ENCODE assay signal across 23 mouse cellular contexts in genomic region chr16:96353296-96353896, GRCm38 (mm10).
DNase-seq lines count a peak whose midpoint lies in the region; ATAC-seq lines count a peak whose summit lies in the region.
"Had no signal": no experiment of that assay in that cellular context is flagged by ENCODE, and none has a peak within 500 bp of the region (broad histone marks: within the 10 kb centered on the region; RNA-seq: fewer than 3 reads in every experiment).

No protein-coding gene starts in this region.

- no peak for DNase-seq in embryonic facial prominence, embryonic 14.5 days (ENCODE audit: low spot score)
- DNase-seq in embryonic facial prominence, embryonic 10.5 days (ENCODE audit: low spot score), result no peak
- DNase-seq in hindbrain, embryonic 14.5 days (ENCODE audit: low spot score), result no peak
- no peak for DNase-seq in midbrain, embryonic 14.5 days
- no peak for DNase-seq in midbrain, embryonic 11.5 days (ENCODE audit: low spot score, missing footprints)
- no peak for DNase-seq in spleen, postnatal 36 days (ENCODE audit: low spot score in 2 of 2)
- DNase-seq: cerebellum, adult 8-10 months; cerebellum, postnatal 36 days; forebrain, postnatal 0 days; heart, adult 2 months; heart, postnatal 14 days; right cerebral cortex, postnatal 14 days had no signal

- no peak overlapping the region for H3K27ac ChIP-seq in embryonic facial prominence, embryonic 14.5 days (replicated peaks; ENCODE audit: low read depth, low read length)
- H3K27ac ChIP-seq in embryonic facial prominence, embryonic 10.5 days (replicated peaks), result no peak overlapping the region
- no peak overlapping the region for H3K27ac ChIP-seq in hindbrain, embryonic 15.5 days (replicated peaks)
- H3K27ac ChIP-seq in hindbrain, embryonic 14.5 days, result no peak overlapping the region
- H3K27ac ChIP-seq in midbrain, embryonic 14.5 days (replicated peaks; ENCODE audit: low read depth, low read length), result no peak overlapping the region
- no peak overlapping the region for H3K27ac ChIP-seq in midbrain, embryonic 11.5 days (ENCODE audit: low read depth, low read length)
- H3K27ac ChIP-seq: embryonic facial prominence, embryonic 12.5 days; heart, adult 2 months; kidney, postnatal 0 days; limb, embryonic 13.5 days; lung, embryonic 15.5 days; stomach, embryonic 15.5 days had no signal

- 83% methylated on average over 6 of the region's 6 CpGs for WGBS in embryonic facial prominence, embryonic 14.5 days
- 85% methylated on average over 6 of the region's 6 CpGs for WGBS in embryonic facial prominence, embryonic 10.5 days
- 79% methylated on average over 6 of the region's 6 CpGs for WGBS in hindbrain, embryonic 15.5 days
- WGBS in hindbrain, embryonic 14.5 days, result 77% methylated on average over 6 of the region's 6 CpGs
- 84% methylated on average over 6 of the region's 6 CpGs for WGBS in midbrain, embryonic 14.5 days
- WGBS in midbrain, embryonic 11.5 days, result 82% methylated on average over 6 of the region's 6 CpGs

- no peaks in the 10 kb centered on the region for H3K36me3 ChIP-seq in embryonic facial prominence, embryonic 14.5 days (ENCODE audit: control insufficient read depth, insufficient read depth, low read length)
- no peaks in the 10 kb centered on the region for H3K36me3 ChIP-seq in embryonic facial prominence, embryonic 10.5 days (replicated peaks)
- H3K36me3 ChIP-seq in hindbrain, embryonic 15.5 days, result no peaks in the 10 kb centered on the region
- no peaks in the 10 kb centered on the region for H3K36me3 ChIP-seq in hindbrain, embryonic 14.5 days (replicated peaks; ENCODE audit: control insufficient read depth, insufficient read depth)
- no peaks in the 10 kb centered on the region for H3K36me3 ChIP-seq in midbrain, embryonic 14.5 days (ENCODE audit: control insufficient read depth, insufficient read depth, low read length)
- no peaks in the 10 kb centered on the region for H3K36me3 ChIP-seq in midbrain, embryonic 11.5 days (ENCODE audit: control insufficient read depth, insufficient read depth, low read length)
- H3K36me3 ChIP-seq: embryonic facial prominence, embryonic 12.5 days; forebrain, embryonic 10.5 days; G1E; limb, embryonic 13.5 days; lung, embryonic 15.5 days; midbrain, embryonic 10.5 days; stomach, embryonic 15.5 days had no signal

- no peaks in the 10 kb centered on the region for H3K9me3 ChIP-seq in embryonic facial prominence, embryonic 14.5 days (ENCODE audit: control insufficient read depth, low read length)
- H3K9me3 ChIP-seq in embryonic facial prominence, embryonic 10.5 days, result no peaks in the 10 kb centered on the region
- no peaks in the 10 kb centered on the region for H3K9me3 ChIP-seq in hindbrain, embryonic 15.5 days
- H3K9me3 ChIP-seq in hindbrain, embryonic 14.5 days (ENCODE audit: control insufficient read depth, low read length), result no peaks in the 10 kb centered on the region
- H3K9me3 ChIP-seq in midbrain, embryonic 14.5 days (ENCODE audit: control insufficient read depth, low read length), result no peaks in the 10 kb centered on the region
- no peaks in the 10 kb centered on the region for H3K9me3 ChIP-seq in midbrain, embryonic 11.5 days (ENCODE audit: control insufficient read depth, low read length)
- H3K9me3 ChIP-seq: embryonic facial prominence, embryonic 12.5 days; forebrain, embryonic 10.5 days; limb, embryonic 13.5 days; lung, embryonic 15.5 days; midbrain, embryonic 10.5 days; stomach, embryonic 15.5 days had no signal

- no peak overlapping the region for H3K9ac ChIP-seq in embryonic facial prominence, embryonic 14.5 days (ENCODE audit: low read depth, low read length)
- H3K9ac ChIP-seq in hindbrain, embryonic 15.5 days, result no peak overlapping the region
- no peak overlapping the region for H3K9ac ChIP-seq in hindbrain, embryonic 14.5 days
- no peak overlapping the region for H3K9ac ChIP-seq in midbrain, embryonic 14.5 days (replicated peaks; ENCODE audit: low read length)
- H3K9ac ChIP-seq in midbrain, embryonic 11.5 days (ENCODE audit: low read length), result no peak overlapping the region
- H3K9ac ChIP-seq: embryonic facial prominence, embryonic 12.5 days; forebrain, postnatal 0 days; limb, embryonic 13.5 days; lung, embryonic 15.5 days; stomach, embryonic 15.5 days had no signal

- H3K4me2 ChIP-seq in embryonic facial prominence, embryonic 14.5 days (ENCODE audit: low read depth, low read length), result no peak overlapping the region
- peak overlapping the region; percentile 33; the same call in 1 of the 2 replicates for H3K4me2 ChIP-seq in hindbrain, embryonic 15.5 days
- H3K4me2 ChIP-seq in hindbrain, embryonic 14.5 days (replicated peaks), result no peak overlapping the region
- peak overlapping the region; percentile 33; the same call in 1 of the 2 replicates for H3K4me2 ChIP-seq in midbrain, embryonic 14.5 days (ENCODE audit: low read length)
- H3K4me2 ChIP-seq in midbrain, embryonic 11.5 days, result no peak overlapping the region
- H3K4me2 ChIP-seq: embryonic facial prominence, embryonic 12.5 days; liver, embryonic 11.5 days; lung, embryonic 15.5 days; stomach, embryonic 15.5 days had no signal

- no peak overlapping the region for H3K4me3 ChIP-seq in embryonic facial prominence, embryonic 14.5 days (ENCODE audit: low read depth, low read length)
- no peak overlapping the region for H3K4me3 ChIP-seq in embryonic facial prominence, embryonic 10.5 days
- H3K4me3 ChIP-seq in hindbrain, embryonic 15.5 days, result no peak overlapping the region
- no peak overlapping the region for H3K4me3 ChIP-seq in hindbrain, embryonic 14.5 days (replicated peaks; ENCODE audit: low read length)
- H3K4me3 ChIP-seq in midbrain, embryonic 14.5 days (replicated peaks; ENCODE audit: low read depth, low read length), result no peak overlapping the region
- H3K4me3 ChIP-seq in midbrain, embryonic 11.5 days (ENCODE audit: low read depth, low read length), result no peak overlapping the region
- H3K4me3 ChIP-seq: heart, adult 2 months; lung, embryonic 15.5 days; stomach, embryonic 15.5 days had no signal

- no peaks in the 10 kb centered on the region for H3K4me1 ChIP-seq in embryonic facial prominence, embryonic 14.5 days (ENCODE audit: control insufficient read depth, insufficient read depth, low read length)
- peaks cover 14% of the 10 kb centered on the region for H3K4me1 ChIP-seq in embryonic facial prominence, embryonic 10.5 days
- 0 out of 2 replicates have a peak, but pooled peaks cover 9% of the 10 kb centered on the region for H3K4me1 ChIP-seq in hindbrain, embryonic 15.5 days (replicated peaks)
- no peaks in the 10 kb centered on the region for H3K4me1 ChIP-seq in hindbrain, embryonic 14.5 days (replicated peaks; ENCODE audit: control insufficient read depth, insufficient read depth, low read length)
- no peaks in the 10 kb centered on the region for H3K4me1 ChIP-seq in midbrain, embryonic 14.5 days (ENCODE audit: control insufficient read depth, insufficient read depth, low read length)
- H3K4me1 ChIP-seq in midbrain, embryonic 11.5 days (ENCODE audit: control insufficient read depth, insufficient read depth, low read length), result no peaks in the 10 kb centered on the region; the same call in 1 of the 2 replicates
- H3K4me1 ChIP-seq: stomach, embryonic 15.5 days had no signal

- 0 out of 2 replicates have a peak, but pooled peaks have one; percentile 30 for ATAC-seq in embryonic facial prominence, embryonic 14.5 days (ENCODE audit: low read depth)
- no peak for ATAC-seq in hindbrain, embryonic 15.5 days (ENCODE audit: low FRiP score, low read depth)
- no peak for ATAC-seq in hindbrain, embryonic 14.5 days (ENCODE audit: low FRiP score)
- no peak for ATAC-seq in midbrain, embryonic 14.5 days (ENCODE audit: low FRiP score, low TSS enrichment)
- ATAC-seq in midbrain, embryonic 11.5 days (ENCODE audit: low FRiP score), result no peak
- ATAC-seq: intestine, postnatal 0 days had no signal

- H3K27me3 ChIP-seq in embryonic facial prominence, embryonic 14.5 days (replicated peaks; ENCODE audit: control insufficient read depth, insufficient read depth, low read length), result no peaks in the 10 kb centered on the region
- peaks cover 10% of the 10 kb centered on the region; the same call in 1 of the 2 replicates for H3K27me3 ChIP-seq in embryonic facial prominence, embryonic 10.5 days (replicated peaks; ENCODE audit: low read depth, poor library complexity, severe bottlenecking)
- no peaks in the 10 kb centered on the region for H3K27me3 ChIP-seq in hindbrain, embryonic 15.5 days
- no peaks in the 10 kb centered on the region for H3K27me3 ChIP-seq in hindbrain, embryonic 14.5 days (ENCODE audit: control insufficient read depth, insufficient read depth, low read length)
- H3K27me3 ChIP-seq in midbrain, embryonic 14.5 days (ENCODE audit: control insufficient read depth, insufficient read depth, low read length), result no peaks in the 10 kb centered on the region
- no peaks in the 10 kb centered on the region for H3K27me3 ChIP-seq in midbrain, embryonic 11.5 days (ENCODE audit: control insufficient read depth, insufficient read depth, low read length)
- H3K27me3 ChIP-seq: embryonic facial prominence, embryonic 12.5 days; lung, embryonic 15.5 days; stomach, embryonic 15.5 days had no signal

Comparison
In these comparisons a context has a peak if more than half of its experiments do, and no peak if none do; other contexts are left out.
1. H3K4me2 ChIP-seq: peak in hindbrain, embryonic 15.5 days (single experiment) and midbrain, embryonic 14.5 days (single experiment); none in embryonic facial prominence, embryonic 14.5 days (single experiment), hindbrain, embryonic 14.5 days (single experiment) and midbrain, embryonic 11.5 days (single experiment).